In genomic region chr1:151266703-151267102, GRCm38 (mm10) we compare ENCODE assay signal across 46 mouse cellular contexts. TPM values are rescaled to one million over a fixed set of nuclear protein-coding genes. Genes with fewer than 3 reads are reported as not detected.
"Had no signal": no experiment of that assay in that cellular context is flagged by ENCODE, and none has a peak within 500 bp of the region (broad histone marks: within the 10 kb centered on the region; RNA-seq: fewer than 3 reads in every experiment).

No protein-coding gene starts in this region.

- H3K4me2 ChIP-seq: heart, embryonic 11.5 days; heart, embryonic 12.5 days; heart, embryonic 13.5 days; heart, embryonic 15.5 days; hindbrain, embryonic 12.5 days; hindbrain, embryonic 13.5 days; hindbrain, embryonic 14.5 days; hindbrain, embryonic 15.5 days; intestine, embryonic 15.5 days; kidney, embryonic 15.5 days had no signal

- H3K4me1 ChIP-seq: hindbrain, embryonic 10.5 days; hindbrain, embryonic 12.5 days; hindbrain, embryonic 13.5 days; hindbrain, embryonic 15.5 days; intestine, embryonic 15.5 days had no signal

- DNase-seq: heart, postnatal 10 days; heart, postnatal 14 days; heart, postnatal 36 days; heart, postnatal 4 days; kidney, adult 11 months; kidney, adult 18-20 months; kidney, adult 2 months; kidney, adult 8-10 months; kidney, adult 9 months; kidney, postnatal 10 days; kidney, postnatal 14 days; kidney, postnatal 25 days; kidney, postnatal 36 days; kidney, postnatal 4 days; layer of hippocampus, adult 9-11 months; layer of hippocampus, postnatal 36 days had no signal

- H3K27me3 ChIP-seq: heart, embryonic 12.5 days; heart, embryonic 13.5 days; heart, embryonic 15.5 days; hindbrain, embryonic 12.5 days; hindbrain, embryonic 13.5 days; hindbrain, embryonic 15.5 days; intestine, embryonic 15.5 days; kidney, embryonic 15.5 days had no signal

- H3K36me3 ChIP-seq: heart, embryonic 10.5 days; heart, embryonic 12.5 days; heart, embryonic 13.5 days; heart, embryonic 15.5 days; hindbrain, embryonic 10.5 days; hindbrain, embryonic 12.5 days; hindbrain, embryonic 13.5 days; hindbrain, embryonic 15.5 days; intestine, embryonic 15.5 days; kidney, embryonic 15.5 days had no signal

- H3K27ac ChIP-seq: heart, embryonic 10.5 days; heart, embryonic 13.5 days; heart, embryonic 15.5 days; hindbrain, embryonic 10.5 days; hindbrain, embryonic 12.5 days; hindbrain, embryonic 13.5 days; hindbrain, embryonic 14.5 days; hindbrain, embryonic 15.5 days; hindbrain, postnatal 0 days; intestine, embryonic 15.5 days; kidney, embryonic 15.5 days; kidney, postnatal 0 days; layer of hippocampus, adult 2 months had no signal

- ATAC-seq: hindbrain, embryonic 16.5 days; hindbrain, postnatal 0 days; inflammation-experienced regulatory T-cells, adult 6 months; intestine, embryonic 15.5 days; intestine, embryonic 16.5 days; intestine, postnatal 0 days had no signal

- H3K9me3 ChIP-seq: heart, embryonic 10.5 days; heart, embryonic 12.5 days; heart, embryonic 13.5 days; heart, embryonic 15.5 days; hindbrain, embryonic 10.5 days; hindbrain, embryonic 12.5 days; hindbrain, embryonic 13.5 days; hindbrain, embryonic 15.5 days; intestine, embryonic 15.5 days; kidney, embryonic 15.5 days had no signal

- H3K9ac ChIP-seq: heart, embryonic 12.5 days; heart, embryonic 13.5 days; heart, embryonic 15.5 days; hindbrain, embryonic 12.5 days; hindbrain, embryonic 13.5 days; hindbrain, embryonic 14.5 days; hindbrain, embryonic 15.5 days; intestine, embryonic 15.5 days; kidney, embryonic 15.5 days had no signal

- H3K4me3 ChIP-seq: heart, embryonic 10.5 days; heart, embryonic 12.5 days; heart, embryonic 13.5 days; heart, embryonic 15.5 days; hindbrain, embryonic 10.5 days; hindbrain, embryonic 12.5 days; hindbrain, embryonic 13.5 days; hindbrain, embryonic 15.5 days; intestine, embryonic 15.5 days; kidney, embryonic 15.5 days; layer of hippocampus, adult 2 months had no signal

RNA-seq across cellular contexts. Expression of gene Gm47996, which starts 56.8 kb away (rescaled TPM):
- total RNA-seq: heart, postnatal 10 days; heart, postnatal 14 days; heart, postnatal 25 days; heart, postnatal 36 days; heart, postnatal 4 days; hindbrain, postnatal 0 days; layer of hippocampus, adult 18-20 months; layer of hippocampus, adult 2 months; layer of hippocampus, adult 8-10 months; layer of hippocampus, postnatal 10 days; layer of hippocampus, postnatal 14 days; layer of hippocampus, postnatal 25 days; layer of hippocampus, postnatal 36 days had no signal
- polyA plus RNA-seq: heart, embryonic 10.5 days; heart, embryonic 13.5 days; heart, embryonic 14.5 days; heart, embryonic 15.5 days; heart, embryonic 16.5 days; heart, postnatal 0 days; hindbrain, embryonic 12.5 days; hindbrain, embryonic 13.5 days; hindbrain, embryonic 14.5 days; hindbrain, embryonic 15.5 days; hindbrain, embryonic 16.5 days; hindbrain, postnatal 0 days; inflammation-experienced regulatory T-cells, adult 6 months; intestine, embryonic 14.5 days; intestine, embryonic 15.5 days; intestine, embryonic 16.5 days; intestine, postnatal 0 days; kidney, adult 2 months; kidney, embryonic 14.5 days had no signal
